Mouse (Mus musculus) MEL (cell line): ENCODE measurements around the gene Ifnz. TPM values are rescaled to one million over a fixed set of nuclear protein-coding genes. Genes with fewer than 3 reads are reported as not detected.

Experiments
- polyA plus RNA-seq, 2 experiments: library from polyadenylated mRNA; stranded (reverse) in 1 of 2; unstranded in 1 of 2; fragments of >175 nt in 1 of 2; fragments of >200 nt in 1 of 2; gene quantifications; 2 replicates each; pipeline versions ENCODE4 v1.2.1 to v1.2.4; 2012; ENCODE audit warnings: low replicate concordance in 2 of 2, low read depth in 1 of 2; ENCODE audit not compliant: insufficient read length in 2 of 2, insufficient read depth in 1 of 2, missing spikeins in 1 of 2
- total RNA-seq: library from RNA; depleted of rRNA; stranded (reverse); fragments of 300-350 nt; gene quantifications from 2 replicates; pipeline ENCODE4 v1.2.3, GENCODE M21; 2012; rRNA removed

The Ifnz gene
- total and polyA plus RNA-seq, 3 experiments: 0.11 TPM; not detected in 2

Other genes starting within 250 kb of the Ifnz start
Only the 30 nearest of the 31 such genes appear.
- not detected in 2 replicates for gene Ifna14, start 210.3 kb upstream of the Ifnz start, total RNA-seq
- not detected for gene Ifna14, start 210.3 kb upstream of the Ifnz start, polyA plus RNA-seq
- gene Ifna9, start 189.7 kb upstream of the Ifnz start, total RNA-seq: not detected in 2 replicates
- gene Ifna9, start 189.7 kb upstream of the Ifnz start, polyA plus RNA-seq: not detected
- gene Ifna12, start 178.8 kb upstream of the Ifnz start, total RNA-seq: not detected in 2 replicates
- gene Ifna12, start 178.8 kb upstream of the Ifnz start, polyA plus RNA-seq: not detected
- not detected in 2 replicates for gene C87499, start 147.7 kb upstream of the Ifnz start, total RNA-seq
- gene C87499, start 147.7 kb upstream of the Ifnz start, polyA plus RNA-seq: not detected
- not detected in 2 replicates for gene Ifna13, start 137.7 kb upstream of the Ifnz start, total RNA-seq
- gene Ifna13, start 137.7 kb upstream of the Ifnz start, polyA plus RNA-seq: not detected
- not detected in 2 replicates for gene Ifna16, start 105.2 kb upstream of the Ifnz start, total RNA-seq
- gene Ifna16, start 105.2 kb upstream of the Ifnz start, polyA plus RNA-seq: not detected
- not detected in 2 replicates for gene Ifna2, start 98.2 kb upstream of the Ifnz start, total RNA-seq
- gene Ifna2, start 98.2 kb upstream of the Ifnz start, polyA plus RNA-seq: not detected
- gene Ifnab, start 90.8 kb upstream of the Ifnz start, total RNA-seq: not detected in 2 replicates
- not detected for gene Ifnab, start 90.8 kb upstream of the Ifnz start, polyA plus RNA-seq
- gene Gm26566, start 60.3 kb upstream of the Ifnz start, total RNA-seq: 7.8 and 9.8 TPM in 2 replicates
- under 1 TPM in 1 of 2 experiments, not detected in 1; 0.40 TPM for gene Gm26566, start 60.3 kb upstream of the Ifnz start, polyA plus RNA-seq
- 33.9 and 35.1 TPM in 2 replicates for gene Klhl9, start 59.7 kb upstream of the Ifnz start, total RNA-seq
- gene Klhl9, start 59.7 kb upstream of the Ifnz start, polyA plus RNA-seq: 10 to 100 TPM; 16.6 to 69.5 TPM
- not detected in 2 replicates for gene Gm13271, start 27.3 kb upstream of the Ifnz start, total RNA-seq
- gene Gm13271, start 27.3 kb upstream of the Ifnz start, polyA plus RNA-seq: not detected
- gene Gm13283, start 22.0 kb upstream of the Ifnz start, total RNA-seq: not detected in 2 replicates
- not detected for gene Gm13283, start 22.0 kb upstream of the Ifnz start, polyA plus RNA-seq
- gene Gm13290, start 8.3 kb upstream of the Ifnz start, total RNA-seq: not detected in 2 replicates
- gene Gm13290, start 8.3 kb upstream of the Ifnz start, polyA plus RNA-seq: under 1 TPM in 1 of 2 experiments, not detected in 1; 0.29 TPM
- gene Gm13289, start 5.2 kb upstream of the Ifnz start, total RNA-seq: not detected in 2 replicates
- gene Gm13289, start 5.2 kb upstream of the Ifnz start, polyA plus RNA-seq: not detected
- gene Gm13272, start 2.3 kb upstream of the Ifnz start, total RNA-seq: not detected in 2 replicates
- gene Gm13272, start 2.3 kb upstream of the Ifnz start, polyA plus RNA-seq: not detected
- gene Gm13276, start 3.6 kb downstream of the Ifnz start, total RNA-seq: not detected in 2 replicates
- gene Gm13276, start 3.6 kb downstream of the Ifnz start, polyA plus RNA-seq: not detected
- gene Gm13277, start 6.5 kb downstream of the Ifnz start, total RNA-seq: not detected in 2 replicates
- not detected for gene Gm13277, start 6.5 kb downstream of the Ifnz start, polyA plus RNA-seq
- not detected in 2 replicates for gene Gm13278, start 9.4 kb downstream of the Ifnz start, total RNA-seq
- not detected for gene Gm13278, start 9.4 kb downstream of the Ifnz start, polyA plus RNA-seq
- gene Gm13275, start 12.4 kb downstream of the Ifnz start, total RNA-seq: not detected in 2 replicates
- gene Gm13275, start 12.4 kb downstream of the Ifnz start, polyA plus RNA-seq: under 1 TPM in 1 of 2 experiments, not detected in 1; 0.52 TPM
- gene Gm13279, start 15.3 kb downstream of the Ifnz start, total RNA-seq: not detected in 2 replicates
- gene Gm13279, start 15.3 kb downstream of the Ifnz start, polyA plus RNA-seq: not detected
- gene Gm13285, start 17.5 kb downstream of the Ifnz start, total RNA-seq: 0.10 TPM in 1 of 2 replicates, not detected in the other
- gene Gm13285, start 17.5 kb downstream of the Ifnz start, polyA plus RNA-seq: under 1 TPM in 1 of 2 experiments, not detected in 1; 0.14 TPM
- not detected in 2 replicates for gene Gm13287, start 21.1 kb downstream of the Ifnz start, total RNA-seq
- gene Gm13287, start 21.1 kb downstream of the Ifnz start, polyA plus RNA-seq: not detected
- not detected in 2 replicates for gene Gm13288, start 23.4 kb downstream of the Ifnz start, total RNA-seq
- not detected for gene Gm13288, start 23.4 kb downstream of the Ifnz start, polyA plus RNA-seq
- gene Ifna7, start 34.1 kb downstream of the Ifnz start, total RNA-seq: not detected in 2 replicates
- gene Ifna7, start 34.1 kb downstream of the Ifnz start, polyA plus RNA-seq: not detected
- gene Ifna11, start 37.8 kb downstream of the Ifnz start, total RNA-seq: not detected in 2 replicates
- gene Ifna11, start 37.8 kb downstream of the Ifnz start, polyA plus RNA-seq: not detected
- gene Ifna6, start 45.3 kb downstream of the Ifnz start, total RNA-seq: not detected in 2 replicates
- gene Ifna6, start 45.3 kb downstream of the Ifnz start, polyA plus RNA-seq: not detected
- not detected in 2 replicates for gene Ifna5, start 53.4 kb downstream of the Ifnz start, total RNA-seq
- gene Ifna5, start 53.4 kb downstream of the Ifnz start, polyA plus RNA-seq: not detected
- not detected in 2 replicates for gene Ifna4, start 59.7 kb downstream of the Ifnz start, total RNA-seq
- gene Ifna4, start 59.7 kb downstream of the Ifnz start, polyA plus RNA-seq: not detected
- gene Ifna1, start 68.0 kb downstream of the Ifnz start, total RNA-seq: not detected in 2 replicates
- gene Ifna1, start 68.0 kb downstream of the Ifnz start, polyA plus RNA-seq: not detected
- gene Ifne, start 98.1 kb downstream of the Ifnz start, total RNA-seq: not detected in 2 replicates
- not detected for gene Ifne, start 98.1 kb downstream of the Ifnz start, polyA plus RNA-seq